Mouse (Mus musculus) CD4-positive, CD25-positive, alpha-beta regulatory T cell (primary cell): ENCODE results near the gene Gm10203. TPM values are rescaled to one million over a fixed set of nuclear protein-coding genes. Genes with fewer than 3 reads are reported as not detected.

ENCODE experiments used
- polyA plus RNA-seq: library from polyadenylated mRNA; unstranded; fragments of 100-300 nt; shearing (Covaris generic); gene quantifications from one replicate; pipeline ENCODE4 v1.2.1, GENCODE M21; 2017

Gm10203 gene
- not detected for polyA plus RNA-seq

DNA sequence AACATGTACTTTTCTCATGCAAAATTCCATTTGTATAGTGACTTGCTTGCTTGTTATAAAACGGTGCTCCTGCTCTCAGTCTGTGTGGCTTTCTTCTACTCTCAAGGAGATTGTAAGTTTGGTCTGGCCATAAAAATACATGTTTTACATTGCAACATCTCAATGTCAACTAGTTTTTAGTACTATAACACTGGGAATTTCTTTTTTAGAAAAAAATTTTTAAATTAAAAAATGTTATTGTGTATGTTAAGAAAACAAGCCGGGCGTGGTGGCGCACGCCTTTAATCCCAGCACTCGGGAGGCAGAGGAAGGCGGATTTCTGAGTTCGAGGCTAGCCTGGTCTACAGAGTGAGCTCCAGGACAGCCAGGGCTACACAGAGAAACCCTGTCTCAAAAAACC lies at the start of gene Gm10203:
Gm10203 (plus strand) TSS at position 301 of the 400 bp plus-strand sequence.

GRCm38 (mm10) chr6:149101076-149101942 lies 28.7 kb upstream of the Gm10203 start, which contains the start of gene Dennd5b:
Gene Dennd5b (minus strand): TSS chr6:149101680.

GRCm38 (mm10) chr6:149139471-149139870 lies 9.5 kb downstream of the Gm10203 start, which contains the start of gene Etfbkmt:
Gene Etfbkmt (plus strand): TSS chr6:149139849.

Other genes starting within 250 kb of the Gm10203 start
- gene Caprin2, start 233.9 kb upstream of the Gm10203 start, polyA plus RNA-seq: 5.5 TPM
- 42.2 TPM for gene Sinhcaf, start 183.7 kb upstream of the Gm10203 start, polyA plus RNA-seq
- 0.45 TPM for gene Dennd5b, start 28.5 kb upstream of the Gm10203 start, polyA plus RNA-seq
- 81.9 TPM for gene Etfbkmt, start 9.7 kb downstream of the Gm10203 start, polyA plus RNA-seq
- gene Amn1, start 58.5 kb downstream of the Gm10203 start, polyA plus RNA-seq: 29.7 TPM
- gene Resf1, start 179.2 kb downstream of the Gm10203 start, polyA plus RNA-seq: 309 TPM